Mouse (Mus musculus) neutrophil, adult 59 days (primary cell): Measurements from ENCODE around the gene Kcnq5. TPM values are rescaled to one million over a fixed set of nuclear protein-coding genes. Genes with fewer than 3 reads are reported as not detected.

Source experiments
- total RNA-seq, 2 experiments: library from RNA; stranded (reverse); gene quantifications; 1 replicate in 1 of 2; 2 replicates in 1 of 2; pipeline ENCODE4 v1.2.4; 2023

Kcnq5 gene
- 1 to 10 TPM in 1 of 2 experiments, under 1 TPM in 1; 0.44 to 1.0 TPM for total RNA-seq

GRCm38 (mm10) chr1:21961251-21962082 is at the start of gene Kcnq5:
TSS of gene Kcnq5 (minus strand) at chr1:21961942.

GRCm38 (mm10) chr1:21383256-21383655 is 578.5 kb downstream of the Kcnq5 start, which contains the start of gene Khdc1b:
TSS of gene Khdc1b (plus strand) at chr1:21383556.

GRCm38 (mm10) chr1:21368031-21368430 is 593.7 kb downstream of the Kcnq5 start, which contains the start of gene Khdc1c:
TSS of gene Khdc1c (plus strand) at chr1:21368331.

GRCm38 (mm10) chr1:21349341-21349740 is 612.4 kb downstream of the Kcnq5 start, which contains the start of gene Khdc1a:
TSS of gene Khdc1a (plus strand) at chr1:21349641.

